Mouse (Mus musculus): Measurements from ENCODE around the gene Ankrd42. TPM values are rescaled to one million over a fixed set of nuclear protein-coding genes. Genes with fewer than 3 reads are reported as not detected.

Ankrd42 gene
- 7.3 and 8.0 TPM in 2 replicates for polyA plus RNA-seq (2015; fragmentation: Nextera tagmentation; extraction: Ambion mirVana)

DNA sequence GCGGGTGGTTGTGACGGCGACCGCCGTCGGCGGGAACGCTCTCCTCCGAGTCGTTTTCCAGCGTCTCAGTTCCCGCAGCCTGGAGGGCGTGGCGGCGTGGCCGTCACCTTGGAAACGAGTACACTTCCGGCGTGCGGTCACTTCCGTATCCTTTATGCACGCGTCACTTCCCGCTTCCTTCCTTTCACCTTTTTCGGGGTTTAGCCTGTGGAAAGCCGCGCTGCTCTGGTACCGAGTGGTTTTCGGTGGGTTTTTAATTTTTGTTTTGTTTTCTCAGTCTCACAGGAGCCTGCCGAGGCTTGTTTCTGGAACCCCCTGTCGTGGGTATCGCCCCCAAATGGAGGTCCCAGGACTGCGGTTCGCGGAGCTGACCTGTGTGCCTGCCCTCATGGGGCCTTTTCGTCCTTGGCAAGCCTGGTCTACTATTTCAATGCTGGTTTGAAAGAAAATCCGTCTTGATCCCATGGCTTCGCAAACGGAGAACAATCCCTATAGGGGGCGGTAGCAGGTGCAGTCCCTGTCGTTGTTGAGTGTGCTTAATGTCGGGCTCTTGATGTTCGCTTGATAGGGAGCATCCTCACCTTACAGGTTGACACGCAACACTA, at the start of gene Ankrd42:
TSS of gene Ankrd42 (minus strand) at position 122 of the 605 bp plus-strand sequence.
- Histone ChIP-seq H3K9me3 (ENCODE audit: low read length) (no peaks in the 10 kb centered on the region), H3K4me3 (ENCODE audit: low read length) (peak within 1 kb of the TSS; percentile 96), H3K4me1 (ENCODE audit: insufficient read depth, low read length) (peaks cover 12% of the 10 kb centered on the region), H3K9ac (replicated peaks; ENCODE audit: low read length) (peak within 1 kb of the TSS; percentile 86), H3K27ac (ENCODE audit: low read length) (peak within 1 kb of the TSS; percentile 90), H3K4me2 (replicated peaks; ENCODE audit: low read depth, low read length) (peak within 1 kb of the TSS; percentile 97), H3K36me3 (ENCODE audit: insufficient read depth, low read length) (peaks cover 2% of the 10 kb centered on the region; the same call in 1 of the 2 replicates), H3K27me3 (ENCODE audit: insufficient read depth, low read length) (no peaks in the 10 kb centered on the region)
- under 1% methylated on average over 44 of the region's 44 CpGs for whole genome bisulfite sequencing
- ATAC-seq (ENCODE audit: low FRiP score, low TSS enrichment), result peak; percentile 97

- 61% methylated on average over 4 of the region's 4 CpGs for WGBS
- Histone ChIP-seq H3K4me3 (ENCODE audit: low read length) (no peak overlapping the region), H3K4me1 (ENCODE audit: insufficient read depth, low read length) (no peaks in the 10 kb centered on the region), H3K27me3 (ENCODE audit: insufficient read depth, low read length) (no peaks in the 10 kb centered on the region), H3K36me3 (ENCODE audit: insufficient read depth, low read length) (no peaks in the 10 kb centered on the region), H3K9me3 (ENCODE audit: low read length) (no peaks in the 10 kb centered on the region), H3K9ac (replicated peaks; ENCODE audit: low read length) (no peak overlapping the region), H3K4me2 (replicated peaks; ENCODE audit: low read depth, low read length) (no peak overlapping the region), H3K27ac (ENCODE audit: low read length) (no peak overlapping the region)
- no peak for ATAC-seq (ENCODE audit: low FRiP score, low TSS enrichment)
Observed at GRCm38 (mm10) chr7:92677346-92677745, 40.4 kb upstream of the Ankrd42 start.

DNA sequence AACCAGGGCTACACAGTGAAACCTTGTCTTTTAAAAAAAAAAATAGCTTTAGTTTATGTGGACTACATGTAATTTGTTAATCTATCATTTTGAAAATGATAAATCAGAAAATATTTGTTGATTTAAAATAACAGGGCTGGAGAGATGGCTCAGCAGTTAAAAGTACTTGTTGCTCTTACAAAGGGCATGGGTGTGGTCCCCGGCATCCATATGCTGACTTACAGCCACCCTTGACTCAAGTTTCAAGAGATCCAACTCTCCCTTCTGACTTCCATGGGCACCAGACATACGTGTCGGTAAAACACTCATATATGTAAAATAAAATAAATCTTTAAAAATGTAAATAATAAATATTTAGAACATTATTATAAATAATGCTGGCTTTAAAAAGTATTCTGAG, 38.2 kb upstream of the Ankrd42 start:
- WGBS, result 77% methylated on average over 3 of the region's 3 CpGs
- ATAC-seq (ENCODE audit: low FRiP score, low TSS enrichment), result no peak
- Histone ChIP-seq H3K9ac (replicated peaks; ENCODE audit: low read length) (no peak overlapping the region), H3K4me3 (ENCODE audit: low read length) (no peak overlapping the region), H3K27me3 (ENCODE audit: insufficient read depth, low read length) (no peaks in the 10 kb centered on the region), H3K4me1 (ENCODE audit: insufficient read depth, low read length) (peaks cover 6% of the 10 kb centered on the region; the same call in 1 of the 2 replicates), H3K4me2 (replicated peaks; ENCODE audit: low read depth, low read length) (no peak overlapping the region), H3K9me3 (ENCODE audit: low read length) (no peaks in the 10 kb centered on the region), H3K27ac (ENCODE audit: low read length) (no peak overlapping the region), H3K36me3 (ENCODE audit: insufficient read depth, low read length) (no peaks in the 10 kb centered on the region)

GRCm38 (mm10) chr7:92669507-92670471, 32.8 kb upstream of the Ankrd42 start, which contains the start of gene Pcf11:
Gene Pcf11 (minus strand): TSS chr7:92669934.
- Histone ChIP-seq H3K9me3 (ENCODE audit: low read length) (no peaks in the 10 kb centered on the region), H3K4me1 (ENCODE audit: insufficient read depth, low read length) (peaks cover 21% of the 10 kb centered on the region), H3K36me3 (ENCODE audit: insufficient read depth, low read length) (0 out of 2 replicates have a peak, but pooled peaks cover 4% of the 10 kb centered on the region), H3K4me2 (replicated peaks; ENCODE audit: low read depth, low read length) (peak within 1 kb of the TSS; percentile 72), H3K4me3 (ENCODE audit: low read length) (peak within 1 kb of the TSS; percentile 98), H3K27me3 (ENCODE audit: insufficient read depth, low read length) (no peaks in the 10 kb centered on the region), H3K9ac (replicated peaks; ENCODE audit: low read length) (peak within 1 kb of the TSS; percentile 99), H3K27ac (ENCODE audit: low read length) (peak within 1 kb of the TSS; percentile 97)
- under 1% methylated on average over 82 of the region's 88 CpGs for WGBS
- peak; percentile 99 for ATAC-seq (ENCODE audit: low FRiP score, low TSS enrichment)

DNA sequence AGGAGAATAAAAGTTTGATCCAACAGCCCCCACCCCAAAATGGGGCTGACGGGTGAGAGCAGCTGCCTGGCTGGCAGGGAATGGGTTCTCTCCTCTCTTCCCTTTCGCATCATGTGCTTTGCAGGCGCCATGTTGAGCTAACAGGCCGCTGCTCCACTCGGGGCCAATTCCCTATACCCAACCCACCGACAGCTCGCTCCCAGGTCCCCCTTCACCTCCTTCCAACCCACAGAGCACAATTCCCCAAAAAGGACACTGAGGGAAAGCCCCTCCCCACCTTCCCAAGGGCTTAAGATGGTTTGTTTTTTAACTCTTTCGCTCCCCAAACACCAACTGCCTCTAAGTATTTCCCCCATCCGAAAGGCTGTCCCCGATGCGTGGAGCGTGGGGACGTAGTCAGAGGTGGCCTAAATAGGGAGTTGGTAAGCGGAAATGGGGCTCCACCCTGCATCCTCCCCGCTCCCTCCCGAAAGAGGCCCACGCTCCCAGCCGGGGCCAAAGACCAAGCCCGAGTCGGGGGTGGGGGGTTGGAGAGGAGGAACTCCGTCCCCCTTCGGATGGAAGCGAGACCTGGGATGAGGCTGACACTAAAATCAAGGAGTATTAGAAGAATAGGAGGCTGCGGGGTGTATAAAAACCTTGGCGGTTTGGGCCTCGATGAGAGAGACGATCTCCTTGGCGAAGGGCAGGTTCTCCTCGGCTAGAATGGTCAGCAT, 32.0 kb upstream of the Ankrd42 start:
- H3K36me3 ChIP-seq (ENCODE audit: insufficient read depth, low read length), result 0 out of 2 replicates have a peak, but pooled peaks cover 4% of the 10 kb centered on the region

GRCm38 (mm10) chr7:92666274-92666820, 29.4 kb upstream of the Ankrd42 start:
- H3K27ac ChIP-seq (ENCODE audit: low read length), result no peak overlapping the region
- no peaks in the 10 kb centered on the region for H3K27me3 ChIP-seq (ENCODE audit: insufficient read depth, low read length)
- peaks cover 13% of the 10 kb centered on the region for H3K36me3 ChIP-seq (ENCODE audit: insufficient read depth, low read length)
- ATAC-seq (ENCODE audit: low FRiP score, low TSS enrichment), result no peak
- WGBS, result 81% methylated on average over 7 of the region's 7 CpGs
- peak overlapping the region; percentile 72; the same call in 1 of the 2 replicates for H3K4me2 ChIP-seq (replicated peaks; ENCODE audit: low read depth, low read length)
- H3K9ac ChIP-seq (replicated peaks; ENCODE audit: low read length), result no peak overlapping the region
- no peak overlapping the region for H3K4me3 ChIP-seq (ENCODE audit: low read length)
- peaks cover 21% of the 10 kb centered on the region for H3K4me1 ChIP-seq (ENCODE audit: insufficient read depth, low read length)
- H3K9me3 ChIP-seq (ENCODE audit: low read length), result no peaks in the 10 kb centered on the region

More for the DNA sequence above, 32.0 kb upstream of the Ankrd42 start:
- WGBS, result 0% methylated on average over 29 of the region's 29 CpGs
- Histone ChIP-seq H3K27me3 (ENCODE audit: insufficient read depth, low read length) (no peaks in the 10 kb centered on the region), H3K9me3 (ENCODE audit: low read length) (no peaks in the 10 kb centered on the region), H3K27ac (ENCODE audit: low read length) (peak overlapping the region; percentile 97), H3K4me1 (ENCODE audit: insufficient read depth, low read length) (peaks cover 21% of the 10 kb centered on the region), H3K4me2 (replicated peaks; ENCODE audit: low read depth, low read length) (peak overlapping the region; percentile 72), H3K4me3 (ENCODE audit: low read length) (peak overlapping the region; percentile 98), H3K9ac (replicated peaks; ENCODE audit: low read length) (peak overlapping the region; percentile 99)
- ATAC-seq (ENCODE audit: low FRiP score, low TSS enrichment), result peak; percentile 16; the same call in 1 of the 2 replicates

GRCm38 (mm10) chr7:92658050-92658449, 21.1 kb upstream of the Ankrd42 start:
- peaks cover 3% of the 10 kb centered on the region; the same call in 1 of the 2 replicates for H3K9me3 ChIP-seq (ENCODE audit: low read length)
- no peak overlapping the region for H3K9ac ChIP-seq (replicated peaks; ENCODE audit: low read length)
- no peaks in the 10 kb centered on the region for H3K27me3 ChIP-seq (ENCODE audit: insufficient read depth, low read length)
- ATAC-seq (ENCODE audit: low FRiP score, low TSS enrichment), result no peak
- H3K36me3 ChIP-seq (ENCODE audit: insufficient read depth, low read length), result peaks cover 59% of the 10 kb centered on the region
- 94% methylated on average over 5 of the region's 5 CpGs for WGBS
- no peak overlapping the region for H3K27ac ChIP-seq (ENCODE audit: low read length)
- no peak overlapping the region for H3K4me2 ChIP-seq (replicated peaks; ENCODE audit: low read depth, low read length)
- no peaks in the 10 kb centered on the region for H3K4me1 ChIP-seq (ENCODE audit: insufficient read depth, low read length)
- H3K4me3 ChIP-seq (ENCODE audit: low read length), result no peak overlapping the region

DNA sequence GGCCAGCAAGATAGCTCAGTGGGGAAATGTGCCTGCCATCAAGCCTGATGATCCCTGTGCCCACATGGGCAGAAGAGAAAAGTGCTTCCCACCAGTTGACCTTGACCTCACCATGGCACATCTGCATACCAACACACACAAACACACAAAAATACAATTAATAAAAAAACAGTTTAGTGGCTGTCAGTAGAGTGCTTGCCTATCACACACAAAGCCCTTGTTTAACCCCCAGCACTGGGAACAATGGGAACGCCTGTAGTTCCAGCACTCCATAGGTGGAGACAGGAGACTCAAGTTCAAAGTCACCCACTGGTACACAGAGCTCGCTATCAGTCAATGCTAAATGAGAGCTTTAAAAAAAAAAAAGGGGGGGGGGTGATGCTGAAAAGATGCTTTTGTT, 19.4 kb upstream of the Ankrd42 start:
- H3K4me3 ChIP-seq (ENCODE audit: low read length), result no peak overlapping the region
- H3K36me3 ChIP-seq (ENCODE audit: insufficient read depth, low read length), result peaks cover 51% of the 10 kb centered on the region
- no peaks in the 10 kb centered on the region for H3K27me3 ChIP-seq (ENCODE audit: insufficient read depth, low read length)
- ATAC-seq (ENCODE audit: low FRiP score, low TSS enrichment), result no peak
- H3K9ac ChIP-seq (replicated peaks; ENCODE audit: low read length), result no peak overlapping the region
- peaks cover 3% of the 10 kb centered on the region; the same call in 1 of the 2 replicates for H3K9me3 ChIP-seq (ENCODE audit: low read length)
- H3K4me2 ChIP-seq (replicated peaks; ENCODE audit: low read depth, low read length), result no peak overlapping the region
- no peak overlapping the region for H3K27ac ChIP-seq (ENCODE audit: low read length)
- no peaks in the 10 kb centered on the region for H3K4me1 ChIP-seq (ENCODE audit: insufficient read depth, low read length)
- WGBS, result 87% methylated on average over 2 of the region's 2 CpGs

GRCm38 (mm10) chr7:92653329-92653728, 16.4 kb upstream of the Ankrd42 start:
- Histone ChIP-seq H3K27me3 (ENCODE audit: insufficient read depth, low read length) (no peaks in the 10 kb centered on the region), H3K9ac (replicated peaks; ENCODE audit: low read length) (no peak overlapping the region), H3K9me3 (ENCODE audit: low read length) (peaks cover 3% of the 10 kb centered on the region; the same call in 1 of the 2 replicates), H3K4me3 (ENCODE audit: low read length) (no peak overlapping the region), H3K27ac (ENCODE audit: low read length) (no peak overlapping the region), H3K4me1 (ENCODE audit: insufficient read depth, low read length) (no peaks in the 10 kb centered on the region), H3K4me2 (replicated peaks; ENCODE audit: low read depth, low read length) (no peak overlapping the region), H3K36me3 (ENCODE audit: insufficient read depth, low read length) (peaks cover 30% of the 10 kb centered on the region)
- 88% methylated on average over 1 of the region's 1 CpGs for WGBS
- no peak for ATAC-seq (ENCODE audit: low FRiP score, low TSS enrichment)

All from kidney, embryonic 16.5 days (tissue).